Mouse (Mus musculus) liver, embryonic 13.5 days (tissue): ENCODE measurements around the gene Zswim5. TPM values are rescaled to one million over a fixed set of nuclear protein-coding genes. Genes with fewer than 3 reads are reported as not detected.
"Not testable (repeated sequence)": the region's sequence is repeated elsewhere in the genome, so short reads cannot be mapped to it uniquely, and the experiment has no call there.

Experiments used
- ATAC-seq: fragments of 200-750 bp; cut with Nextera tagmentation; 2 replicates; pipeline ENCODE4 v1.8.0; 2017; ENCODE audit warnings: low read depth, mild to moderate bottlenecking, moderate number of reproducible peaks, moderate library complexity
- DNase-seq: peaks from one replicate; pipeline ENCODE4 v3.0.0; 2022
- H3K27ac ChIP-seq: fragments of 300-500 bp; sonication (generic); 2 replicates; pipeline ENCODE4 v1.5.1; 2015; ENCODE audit warnings: moderate library complexity, mild to moderate bottlenecking, inconsistent platforms
- H3K27me3 ChIP-seq: fragments of 300-500 bp; sonication (generic); 2 replicates; pipeline ENCODE4 v1.6.1; 2015; ENCODE audit warnings: mild to moderate bottlenecking, inconsistent platforms
- H3K36me3 ChIP-seq: fragments of 300-500 bp; sonication (generic); 2 replicates; pipeline ENCODE4 v1.6.1; 2015; ENCODE audit warnings: mild to moderate bottlenecking, inconsistent platforms
- H3K4me1 ChIP-seq: fragments of 300-500 bp; sonication (generic); replicated peaks from 2 replicates; pipeline ENCODE4 v1.6.1; 2015; ENCODE audit warnings: inconsistent platforms
- H3K4me2 ChIP-seq: fragments of 300-500 bp; sonication (generic); 2 replicates; pipeline ENCODE4 v1.6.1; 2015; ENCODE audit warnings: inconsistent platforms, mild to moderate bottlenecking, moderate library complexity
- H3K4me3 ChIP-seq: fragments of 300-500 bp; sonication (generic); replicated peaks from 2 replicates; pipeline ENCODE4 v1.5.1; 2015; ENCODE audit warnings: mild to moderate bottlenecking, inconsistent platforms
- H3K9ac ChIP-seq: fragments of 300-500 bp; sonication (generic); 2 replicates; pipeline ENCODE4 v1.6.1; 2015; ENCODE audit warnings: mild to moderate bottlenecking, inconsistent platforms
- H3K9me3 ChIP-seq: fragments of 300-500 bp; sonication (generic); replicated peaks from 2 replicates; pipeline ENCODE4 v1.6.1; 2016; ENCODE audit warnings: inconsistent platforms
- WGBS: fragments of 180-500 bp; shearing (Covaris S2); methylation state at CpG from one replicate; pipeline ENCODE4 v1.1.7; 2015; ENCODE audit not compliant: insufficient replicate concordance; 5-methylcytosine and 5-hydroxymethylcytosine counted together
- polyA plus RNA-seq: library from polyadenylated mRNA; unstranded; fragments of >200 nt; fragmentation: Nextera tagmentation; extraction: Ambion mirVana; gene quantifications from 2 replicates; pipeline ENCODE4 v1.2.1, GENCODE M21; 2015

Gene Zswim5
- polyA plus RNA-seq, result 0.05 and 0.06 TPM in 2 replicates

DNA sequence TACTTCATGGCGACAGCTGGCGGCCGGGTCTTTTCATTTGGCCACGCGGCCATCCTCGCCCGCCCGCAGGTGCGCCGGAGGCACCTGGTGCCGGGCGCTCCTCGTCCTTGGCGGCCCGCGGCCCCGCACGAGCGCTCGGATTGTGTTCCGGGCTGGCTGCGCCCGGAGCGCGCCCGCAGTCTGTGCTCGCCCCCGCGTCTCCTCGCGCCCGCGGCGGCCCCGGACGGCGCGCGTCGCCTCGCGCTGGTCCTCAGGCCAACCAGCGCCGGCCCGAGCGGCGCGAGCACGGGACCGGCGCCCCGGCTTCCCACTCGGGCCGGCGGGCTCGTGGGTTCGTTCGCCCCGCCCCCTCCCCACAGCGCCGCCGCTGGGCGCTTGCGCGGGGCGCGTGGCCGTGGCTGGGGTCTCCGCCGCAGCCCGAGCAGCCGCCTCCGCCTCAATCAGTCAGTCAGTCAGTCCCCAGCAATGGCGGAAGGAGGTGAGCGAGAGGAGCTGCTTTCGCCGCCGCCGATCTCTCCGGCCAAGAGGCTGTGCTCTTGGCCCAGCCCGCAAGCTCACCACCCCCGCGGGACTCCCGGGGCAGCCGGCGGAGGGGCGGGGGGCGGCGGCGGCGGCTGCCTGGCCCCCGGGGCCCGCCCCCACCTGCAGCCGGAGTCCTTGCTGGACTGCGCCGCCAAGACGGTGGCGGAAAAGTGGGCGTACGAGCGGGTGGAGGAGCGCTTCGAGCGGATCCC lies at the start of gene Zswim5:
Zswim5 (plus strand) TSS at position 382 of the 734 bp plus-strand sequence.
- WGBS, result under 1% methylated on average over 90 of the region's 104 CpGs
- H3K27ac ChIP-seq, result no peak within 1 kb of the TSS
- no peaks in the 10 kb centered on the region for H3K36me3 ChIP-seq
- H3K9ac ChIP-seq, result peak within 1 kb of the TSS; percentile 47
- peak within 1 kb of the TSS; percentile 68 for H3K4me3 ChIP-seq
- peaks cover 57% of the 10 kb centered on the region for H3K27me3 ChIP-seq
- no peaks in the 10 kb centered on the region for H3K9me3 ChIP-seq
- peaks cover 15% of the 10 kb centered on the region for H3K4me1 ChIP-seq
- peak within 1 kb of the TSS; percentile 89 for H3K4me2 ChIP-seq
- peak; percentile 15 for DNase-seq
- 0 out of 2 replicates have a peak, but pooled peaks have one; percentile 65 for ATAC-seq

- ATAC-seq (no peak), DNase-seq (peak; percentile 24)
- Histone ChIP-seq H3K36me3 (no peaks in the 10 kb centered on the region), H3K4me2 (no peak overlapping the region), H3K4me1 (peaks cover 26% of the 10 kb centered on the region), H3K9ac (no peak overlapping the region), H3K27ac (no peak overlapping the region), H3K9me3 (no peaks in the 10 kb centered on the region), H3K4me3 (no peak overlapping the region), H3K27me3 (no peaks in the 10 kb centered on the region)
- WGBS, result under 1% methylated on average over 4 of the region's 4 CpGs
Observed at GRCm38 (mm10) chr4:116827819-116828218, 49.4 kb upstream of the Zswim5 start.

DNA sequence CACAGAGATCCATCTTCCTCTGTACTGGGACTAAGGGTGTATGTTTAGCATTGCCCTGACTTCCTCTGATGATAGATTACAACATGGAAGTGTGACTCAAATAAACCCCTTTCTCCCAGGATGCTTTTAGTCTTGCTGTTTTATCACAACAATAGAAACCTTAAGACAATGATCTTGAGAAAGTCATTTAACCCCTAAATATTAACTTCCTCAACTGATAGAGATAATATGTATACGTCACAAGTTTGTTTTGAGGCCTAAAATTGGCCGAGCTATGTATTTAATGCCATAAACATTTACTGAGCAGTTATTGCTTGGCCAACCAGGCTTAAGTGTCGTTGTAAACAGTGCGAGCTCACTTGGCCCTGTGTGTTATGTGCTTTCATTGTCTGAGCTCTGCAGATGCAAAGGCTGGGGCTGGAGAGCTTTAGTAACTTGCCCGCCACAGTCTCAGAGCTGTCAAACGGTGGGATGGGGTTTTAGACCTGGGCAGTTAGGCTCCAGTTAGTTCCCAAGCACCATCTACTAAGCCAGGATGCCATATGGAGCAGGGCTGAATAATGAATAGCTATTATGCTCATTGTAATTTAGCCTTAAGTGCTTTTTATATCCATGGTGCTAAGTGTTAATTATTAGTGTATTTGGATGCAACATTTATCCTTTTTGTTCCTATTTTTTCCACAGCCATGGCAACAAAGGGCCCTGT lies 47.7 kb upstream of the Zswim5 start:
- ATAC-seq (no peak), DNase-seq (no peak)
- Histone ChIP-seq H3K4me1 (peaks cover 9% of the 10 kb centered on the region), H3K36me3 (no peaks in the 10 kb centered on the region), H3K9ac (no peak overlapping the region), H3K4me3 (no peak overlapping the region), H3K27ac (no peak overlapping the region), H3K9me3 (no peaks in the 10 kb centered on the region), H3K27me3 (0 out of 2 replicates have a peak, but pooled peaks cover 3% of the 10 kb centered on the region), H3K4me2 (no peak overlapping the region)
- WGBS, result 60% methylated on average over 6 of the region's 6 CpGs

DNA sequence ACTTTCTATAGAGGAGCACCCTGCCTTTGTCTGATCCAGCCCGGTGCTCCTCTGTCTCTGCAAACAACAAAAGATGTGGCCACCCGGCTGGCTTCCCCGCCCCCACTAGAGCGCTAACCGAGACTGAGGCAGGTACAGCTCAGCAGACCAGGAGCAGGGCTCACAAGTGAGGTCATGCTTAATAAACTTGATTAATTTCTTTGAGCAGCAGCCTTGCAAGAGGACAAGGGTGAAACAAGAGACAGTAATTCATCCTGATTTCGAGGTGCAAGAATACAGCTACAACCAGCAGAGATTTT lies 47.2 kb upstream of the Zswim5 start:
- no peaks in the 10 kb centered on the region for H3K36me3 ChIP-seq
- H3K9ac ChIP-seq, result no peak overlapping the region
- peaks cover 5% of the 10 kb centered on the region for H3K4me1 ChIP-seq
- no peak overlapping the region for H3K4me3 ChIP-seq
- no peak overlapping the region for H3K27ac ChIP-seq
- H3K9me3 ChIP-seq, result no peaks in the 10 kb centered on the region
- H3K27me3 ChIP-seq, result 0 out of 2 replicates have a peak, but pooled peaks cover 3% of the 10 kb centered on the region
- no peak overlapping the region for H3K4me2 ChIP-seq
- ATAC-seq (no peak), DNase-seq (no peak)
- WGBS, result 47% methylated on average over 6 of the region's 6 CpGs

GRCm38 (mm10) chr4:116838999-116839398 lies 38.2 kb upstream of the Zswim5 start:
- ATAC-seq, result no peak

GRCm38 (mm10) chr4:116840096-116840495 lies 37.1 kb upstream of the Zswim5 start:
- not testable (repeated sequence) for H3K4me2 ChIP-seq
- WGBS, result 20% methylated on average over 26 of the region's 29 CpGs

More at GRCm38 (mm10) chr4:116838999-116839398, 38.2 kb upstream of the Zswim5 start:
- Histone ChIP-seq H3K9me3 (no peaks in the 10 kb centered on the region), H3K4me2 (no peak overlapping the region), H3K9ac (no peak overlapping the region), H3K27me3 (peaks cover 41% of the 10 kb centered on the region), H3K36me3 (no peaks in the 10 kb centered on the region), H3K4me3 (no peak overlapping the region), H3K4me1 (no peaks in the 10 kb centered on the region), H3K27ac (no peak overlapping the region)
- no peak for DNase-seq
- WGBS, result 56% methylated on average over 2 of the region's 2 CpGs

DNA sequence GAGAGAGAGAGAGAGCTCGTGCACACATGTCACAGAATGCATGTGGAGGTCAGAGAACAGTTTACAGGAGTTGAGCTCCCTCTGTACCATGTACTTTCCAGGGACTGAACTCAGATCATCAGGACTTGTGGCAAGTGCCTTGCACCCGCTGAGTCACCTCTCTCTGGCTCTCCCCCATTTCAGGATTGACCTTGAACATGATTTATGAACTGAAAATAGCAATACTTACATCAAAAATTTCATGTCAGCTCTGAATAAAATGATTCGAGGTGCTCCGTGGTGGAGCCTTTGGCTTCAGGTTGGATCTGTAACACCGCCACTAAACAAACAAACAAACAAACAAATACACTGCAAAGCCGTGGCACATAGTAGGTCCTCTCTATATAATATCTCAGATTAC lies 36.3 kb upstream of the Zswim5 start:
- 64% methylated on average over 6 of the region's 6 CpGs for WGBS
- ATAC-seq, result no peak

More at GRCm38 (mm10) chr4:116840096-116840495, 37.1 kb upstream of the Zswim5 start:
- H3K4me3 ChIP-seq, H3K4me1 ChIP-seq, DNase-seq, H3K27ac ChIP-seq, ATAC-seq, H3K9ac ChIP-seq, H3K36me3 ChIP-seq, H3K9me3 ChIP-seq: not testable (repeated sequence)
- peaks cover 41% of the 10 kb centered on the region for H3K27me3 ChIP-seq

DNA sequence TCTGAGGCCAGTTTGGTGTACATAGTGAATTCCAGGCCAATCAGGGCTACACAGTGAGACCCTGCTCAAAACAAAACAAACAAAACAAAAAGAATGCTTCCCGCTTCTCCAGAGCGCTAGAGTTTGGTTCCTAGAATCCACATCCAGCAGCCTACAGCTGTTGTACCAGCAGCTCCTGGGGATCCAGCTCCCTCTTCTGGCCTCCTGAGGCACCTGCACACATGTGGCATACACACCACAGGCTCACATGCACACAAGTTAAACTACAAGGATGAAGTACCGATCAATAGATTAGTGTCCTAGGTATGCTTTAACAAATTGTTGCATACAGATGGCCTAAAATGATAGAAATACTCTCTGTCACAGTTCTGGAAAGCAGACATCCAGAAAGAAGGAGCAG lies 32.9 kb upstream of the Zswim5 start:
- Histone ChIP-seq H3K4me2 (no peak overlapping the region), H3K27ac (no peak overlapping the region), H3K27me3 (peaks cover 30% of the 10 kb centered on the region), H3K4me1 (no peaks in the 10 kb centered on the region), H3K9me3 (no peaks in the 10 kb centered on the region), H3K36me3 (no peaks in the 10 kb centered on the region), H3K9ac (no peak overlapping the region), H3K4me3 (no peak overlapping the region)
- DNase-seq (no peak), ATAC-seq (no peak)
- WGBS, result 92% methylated on average over 3 of the region's 3 CpGs

More for the DNA sequence above, 36.3 kb upstream of the Zswim5 start:
- Histone ChIP-seq H3K4me1 (no peaks in the 10 kb centered on the region), H3K36me3 (no peaks in the 10 kb centered on the region), H3K9ac (no peak overlapping the region), H3K27ac (no peak overlapping the region), H3K9me3 (no peaks in the 10 kb centered on the region), H3K4me3 (no peak overlapping the region), H3K27me3 (peaks cover 41% of the 10 kb centered on the region), H3K4me2 (no peak overlapping the region)
- no peak for DNase-seq

- H3K36me3 ChIP-seq, result no peaks in the 10 kb centered on the region
- no peak overlapping the region for H3K9ac ChIP-seq
- DNase-seq (no peak), ATAC-seq (no peak)
- H3K4me1 ChIP-seq, result no peaks in the 10 kb centered on the region
- H3K4me3 ChIP-seq, result no peak overlapping the region
- WGBS, result 74% methylated on average over 3 of the region's 3 CpGs
- H3K9me3 ChIP-seq, result no peaks in the 10 kb centered on the region
- H3K27me3 ChIP-seq, result no peaks in the 10 kb centered on the region
- no peak overlapping the region for H3K27ac ChIP-seq
- H3K4me2 ChIP-seq, result no peak overlapping the region
Observed at GRCm38 (mm10) chr4:116849901-116850300, 27.3 kb upstream of the Zswim5 start.

- ATAC-seq, result no peak
- no peak for DNase-seq
- Histone ChIP-seq H3K4me2 (no peak overlapping the region), H3K27ac (no peak overlapping the region), H3K4me1 (no peaks in the 10 kb centered on the region), H3K9ac (no peak overlapping the region), H3K36me3 (no peaks in the 10 kb centered on the region), H3K9me3 (no peaks in the 10 kb centered on the region), H3K4me3 (no peak overlapping the region), H3K27me3 (no peaks in the 10 kb centered on the region)
- WGBS, result 27% methylated on average over 2 of the region's 2 CpGs
Observed at GRCm38 (mm10) chr4:116854286-116854685, 22.9 kb upstream of the Zswim5 start.

DNA sequence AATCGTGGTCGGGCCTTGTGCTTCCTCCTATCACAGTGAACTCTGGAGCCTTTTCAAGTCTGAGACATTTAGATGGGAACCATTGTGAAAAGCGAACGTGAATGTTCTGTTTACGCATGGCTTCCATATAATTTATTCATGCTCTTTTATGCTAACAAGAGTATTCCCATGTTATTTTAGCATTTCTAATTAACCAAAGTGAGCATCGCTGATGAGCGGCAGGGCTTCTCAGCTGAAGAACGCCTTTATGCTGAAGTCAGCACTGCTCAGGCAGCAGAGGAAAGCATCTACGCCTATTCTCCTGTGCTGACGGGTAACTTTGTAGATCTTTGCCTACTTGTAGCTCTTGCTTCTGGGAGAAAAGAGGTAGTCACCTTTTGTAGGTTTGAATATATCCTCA lies 20.0 kb upstream of the Zswim5 start:
- H3K27ac ChIP-seq, result no peak overlapping the region
- WGBS, result 76% methylated on average over 10 of the region's 10 CpGs
- no peaks in the 10 kb centered on the region for H3K36me3 ChIP-seq
- H3K4me3 ChIP-seq, result no peak overlapping the region
- no peak for DNase-seq
- H3K4me2 ChIP-seq, result no peak overlapping the region
- no peak overlapping the region for H3K9ac ChIP-seq
- no peak for ATAC-seq
- H3K27me3 ChIP-seq, result peaks cover 12% of the 10 kb centered on the region
- no peaks in the 10 kb centered on the region for H3K9me3 ChIP-seq
- no peaks in the 10 kb centered on the region for H3K4me1 ChIP-seq
